Mouse (Mus musculus): ENCODE data around the gene Cpeb3. TPM values are rescaled to one million over a fixed set of nuclear protein-coding genes. Genes with fewer than 3 reads are reported as not detected.

The Cpeb3 gene
- polyA plus RNA-seq, 1 experiment from 2014 or later: 16.1 TPM

GRCm38 (mm10) chr19:37188366-37188948, 19.9 kb downstream of the Cpeb3 start:
- Histone ChIP-seq H3K79me2 (ENCODE audit: inconsistent target) (no peaks in the 10 kb centered on the region), H3K27ac (no peak overlapping the region), H3K36me3 (ENCODE audit: inconsistent target) (no peaks in the 10 kb centered on the region), H3K4me3 (ENCODE audit: inconsistent target) (no peak overlapping the region)
- WGBS (ENCODE audit: missing documents): 87% methylated on average over 4 of the region's 4 CpGs

GRCm38 (mm10) chr19:37177819-37178708, 30.3 kb downstream of the Cpeb3 start:
- Histone ChIP-seq H3K36me3 (ENCODE audit: inconsistent target) (no peaks in the 10 kb centered on the region), H3K27ac (no peak overlapping the region), H3K79me2 (ENCODE audit: inconsistent target) (peaks cover 14% of the 10 kb centered on the region; the same call in 1 of the 2 replicates), H3K4me3 (ENCODE audit: inconsistent target) (peak overlapping the region; percentile 19)
- WGBS (ENCODE audit: missing documents): 15% methylated on average over 17 of the region's 17 CpGs

GRCm38 (mm10) chr19:37176879-37177462, 31.4 kb downstream of the Cpeb3 start:
- Histone ChIP-seq H3K36me3 (ENCODE audit: inconsistent target) (no peaks in the 10 kb centered on the region), H3K79me2 (ENCODE audit: inconsistent target) (peaks cover 23% of the 10 kb centered on the region; the same call in 1 of the 2 replicates), H3K27ac (no peak overlapping the region), H3K4me3 (ENCODE audit: inconsistent target) (no peak overlapping the region)
- WGBS (ENCODE audit: missing documents): 75% methylated on average over 4 of the region's 4 CpGs

GRCm38 (mm10) chr19:37175919-37176318, 32.5 kb downstream of the Cpeb3 start:
- H3K4me3 ChIP-seq (ENCODE audit: inconsistent target): peak overlapping the region; percentile 60
- 13% methylated on average over 5 of the region's 6 CpGs for WGBS (ENCODE audit: missing documents)
- H3K27ac ChIP-seq: peak overlapping the region; percentile 78
- peaks cover 34% of the 10 kb centered on the region; the same call in 1 of the 2 replicates for H3K79me2 ChIP-seq (ENCODE audit: inconsistent target)
- H3K36me3 ChIP-seq (ENCODE audit: inconsistent target): no peaks in the 10 kb centered on the region

GRCm38 (mm10) chr19:37175436-37175805, 33.0 kb downstream of the Cpeb3 start:
- H3K36me3 ChIP-seq (ENCODE audit: inconsistent target): no peaks in the 10 kb centered on the region
- H3K4me3 ChIP-seq (ENCODE audit: inconsistent target): peak overlapping the region; percentile 60
- peak overlapping the region; percentile 78 for H3K27ac ChIP-seq
- peaks cover 39% of the 10 kb centered on the region; the same call in 1 of the 2 replicates for H3K79me2 ChIP-seq (ENCODE audit: inconsistent target)
- WGBS (ENCODE audit: missing documents): 2% methylated on average over 12 of the region's 12 CpGs

GRCm38 (mm10) chr19:37174716-37175435, 33.5 kb downstream of the Cpeb3 start:
- WGBS (ENCODE audit: missing documents): 1% methylated on average over 36 of the region's 36 CpGs
- Histone ChIP-seq H3K4me3 (ENCODE audit: inconsistent target) (peak overlapping the region; percentile 60), H3K36me3 (ENCODE audit: inconsistent target) (no peaks in the 10 kb centered on the region), H3K79me2 (ENCODE audit: inconsistent target) (peaks cover 43% of the 10 kb centered on the region; the same call in 1 of the 2 replicates), H3K27ac (peak overlapping the region; percentile 78)

GRCm38 (mm10) chr19:37174116-37174715, 34.2 kb downstream of the Cpeb3 start:
- Histone ChIP-seq H3K79me2 (ENCODE audit: inconsistent target) (peaks cover 47% of the 10 kb centered on the region; the same call in 1 of the 2 replicates), H3K27ac (peak overlapping the region; percentile 18), H3K36me3 (ENCODE audit: inconsistent target) (no peaks in the 10 kb centered on the region), H3K4me3 (ENCODE audit: inconsistent target) (peak overlapping the region; percentile 60)
- WGBS (ENCODE audit: missing documents): under 1% methylated on average over 48 of the region's 70 CpGs

GRCm38 (mm10) chr19:37173331-37174115, 34.9 kb downstream of the Cpeb3 start:
- WGBS (ENCODE audit: missing documents): 54% methylated on average over 17 of the region's 20 CpGs
- Histone ChIP-seq H3K27ac (peak overlapping the region; percentile 18), H3K79me2 (ENCODE audit: inconsistent target) (peaks cover 47% of the 10 kb centered on the region; the same call in 1 of the 2 replicates), H3K36me3 (ENCODE audit: inconsistent target) (no peaks in the 10 kb centered on the region), H3K4me3 (ENCODE audit: inconsistent target) (peak overlapping the region; percentile 48)

GRCm38 (mm10) chr19:37172566-37173130, 35.8 kb downstream of the Cpeb3 start:
- H3K27ac ChIP-seq: peak overlapping the region; percentile 18; the same call in 1 of the 2 replicates
- WGBS (ENCODE audit: missing documents): 75% methylated on average over 11 of the region's 11 CpGs

GRCm38 (mm10) chr19:37172096-37172495, 36.3 kb downstream of the Cpeb3 start:
- Histone ChIP-seq H3K36me3 (ENCODE audit: inconsistent target) (no peaks in the 10 kb centered on the region), H3K27ac (no peak overlapping the region), H3K4me3 (ENCODE audit: inconsistent target) (0 out of 2 replicates have a peak overlapping the region, but pooled peaks have one; percentile 48), H3K79me2 (ENCODE audit: inconsistent target) (peaks cover 57% of the 10 kb centered on the region; the same call in 1 of the 2 replicates)
- WGBS (ENCODE audit: missing documents): 100% methylated on average over 1 of the region's 1 CpGs

More at GRCm38 (mm10) chr19:37172566-37173130, 35.8 kb downstream of the Cpeb3 start:
- H3K4me3 ChIP-seq (ENCODE audit: inconsistent target): peak overlapping the region; percentile 48
- H3K36me3 ChIP-seq (ENCODE audit: inconsistent target): no peaks in the 10 kb centered on the region
- H3K79me2 ChIP-seq (ENCODE audit: inconsistent target): peaks cover 55% of the 10 kb centered on the region; the same call in 1 of the 2 replicates

GRCm38 (mm10) chr19:37156770-37157336, 51.5 kb downstream of the Cpeb3 start:
- Histone ChIP-seq H3K4me3 (ENCODE audit: inconsistent target) (no peak overlapping the region), H3K27ac (peak overlapping the region; percentile 35; the same call in 1 of the 2 replicates), H3K36me3 (ENCODE audit: inconsistent target) (no peaks in the 10 kb centered on the region), H3K79me2 (ENCODE audit: inconsistent target) (peaks cover 79% of the 10 kb centered on the region; the same call in 1 of the 2 replicates)
- 31% methylated on average over 5 of the region's 5 CpGs for WGBS (ENCODE audit: missing documents)

GRCm38 (mm10) chr19:37156040-37156439, 52.4 kb downstream of the Cpeb3 start:
- peaks cover 81% of the 10 kb centered on the region; the same call in 1 of the 2 replicates for H3K79me2 ChIP-seq (ENCODE audit: inconsistent target)
- H3K4me3 ChIP-seq (ENCODE audit: inconsistent target): no peak overlapping the region
- H3K36me3 ChIP-seq (ENCODE audit: inconsistent target): no peaks in the 10 kb centered on the region
- 98% methylated on average over 4 of the region's 4 CpGs for WGBS (ENCODE audit: missing documents)
- H3K27ac ChIP-seq: no peak overlapping the region
